12 mouse cellular contexts compared by ENCODE assay signal in genomic region chr11:54026491-54027041, GRCm38 (mm10). TPM values are rescaled to one million over a fixed set of nuclear protein-coding genes. Genes with fewer than 3 reads are reported as not detected.
DNase-seq lines count a peak whose midpoint lies in the region; ATAC-seq and TF ChIP-seq lines count a peak whose summit lies in the region.
"Had no signal": no experiment of that assay in that cellular context is flagged by ENCODE, and none has a peak within 500 bp of the region (broad histone marks: within the 10 kb centered on the region; RNA-seq: fewer than 3 reads in every experiment).

No protein-coding gene starts in this region.

- intact Hi-C loops in heart, postnatal 10 days (cut with DNase I) = no loop called here

- H3K27ac ChIP-seq in stomach, embryonic 15.5 days = no peak overlapping the region
- H3K27ac ChIP-seq in stomach, postnatal 0 days (replicated peaks) = no peak overlapping the region
- 0 out of 2 replicates have a peak overlapping the region, but pooled peaks have one; percentile 18 for H3K27ac ChIP-seq in limb, embryonic 15.5 days

- peak; percentile 88 for ATAC-seq in stomach, embryonic 15.5 days (ENCODE audit: insufficient read depth, low FRiP score, low read depth)
- ATAC-seq in stomach, postnatal 0 days (ENCODE audit: low FRiP score, low TSS enrichment) = no peak
- no peak for ATAC-seq in limb, embryonic 15.5 days (ENCODE audit: insufficient number of reproducible peaks, low FRiP score, low TSS enrichment, low read depth)
- no peak for ATAC-seq in activated CD4-positive, CD25-positive, alpha-beta regulatory T cell, adult 4 months
- ATAC-seq: CD4-positive, CD25-positive, alpha-beta regulatory T cell, adult 4 months; forebrain, embryonic 16.5 days had no signal

- peaks cover 12% of the 10 kb centered on the region; the same call in 1 of the 2 replicates for H3K27me3 ChIP-seq in stomach, embryonic 15.5 days (replicated peaks)
- H3K27me3 ChIP-seq in stomach, postnatal 0 days (ENCODE audit: control insufficient read depth, insufficient read depth, low read length) = no peaks in the 10 kb centered on the region
- peaks cover 18% of the 10 kb centered on the region; the same call in 1 of the 2 replicates for H3K27me3 ChIP-seq in limb, embryonic 15.5 days

- TF ChIP-seq EP300 in stomach, postnatal 0 days (optimal IDR thresholded peaks at IDR 0.05) = no peak

- WGBS in stomach, embryonic 15.5 days = 74% methylated on average over 1 of the region's 1 CpGs
- WGBS in stomach, postnatal 0 days = 72% methylated on average over 1 of the region's 1 CpGs
- 81% methylated on average over 1 of the region's 1 CpGs for WGBS in limb, embryonic 15.5 days

- H3K9ac ChIP-seq in stomach, embryonic 15.5 days = no peak overlapping the region
- H3K9ac ChIP-seq in stomach, postnatal 0 days (ENCODE audit: low read length) = no peak overlapping the region
- no peak overlapping the region for H3K9ac ChIP-seq in limb, embryonic 15.5 days

- no peak for TF ChIP-seq CTCF in stomach, postnatal 0 days (IDR thresholded peaks at IDR 0.05; ENCODE audit: low read depth)

- H3K36me3 ChIP-seq in stomach, embryonic 15.5 days = no peaks in the 10 kb centered on the region
- no peaks in the 10 kb centered on the region for H3K36me3 ChIP-seq in stomach, postnatal 0 days (ENCODE audit: control insufficient read depth, insufficient read depth, low read length)
- H3K36me3 ChIP-seq in limb, embryonic 15.5 days = no peaks in the 10 kb centered on the region

- H3K4me2 ChIP-seq in stomach, embryonic 15.5 days = no peak overlapping the region
- no peak overlapping the region for H3K4me2 ChIP-seq in stomach, postnatal 0 days (replicated peaks; ENCODE audit: low read depth)
- H3K4me2 ChIP-seq in limb, embryonic 15.5 days = 0 out of 2 replicates have a peak overlapping the region, but pooled peaks have one; percentile 17

- H3K4me1 ChIP-seq in stomach, embryonic 15.5 days = peaks cover 7% of the 10 kb centered on the region
- 0 out of 2 replicates have a peak, but pooled peaks cover 7% of the 10 kb centered on the region for H3K4me1 ChIP-seq in stomach, postnatal 0 days (replicated peaks; ENCODE audit: control insufficient read depth, insufficient read depth)
- peaks cover 15% of the 10 kb centered on the region for H3K4me1 ChIP-seq in limb, embryonic 15.5 days

- no peaks in the 10 kb centered on the region for H3K9me3 ChIP-seq in stomach, embryonic 15.5 days
- no peaks in the 10 kb centered on the region for H3K9me3 ChIP-seq in stomach, postnatal 0 days (ENCODE audit: control insufficient read depth, low read length)
- H3K9me3 ChIP-seq in limb, embryonic 15.5 days = no peaks in the 10 kb centered on the region

- DNase-seq in heart, adult 11 months = peak; percentile 86
- no peak for DNase-seq in heart, postnatal 10 days
- no peak for DNase-seq in stomach, postnatal 0 days (ENCODE audit: low spot score)
- DNase-seq in right cerebral cortex, adult 18-20 months = no peak
- DNase-seq in layer of hippocampus, postnatal 25 days (ENCODE audit: extremely low spot score in 1 of 2, low spot score in 1 of 2) = no peak
- DNase-seq: adrenal gland, adult 8-10 months; lung, postnatal 10 days had no signal

- 0 out of 2 replicates have a peak overlapping the region, but pooled peaks have one; percentile 8 for H3K4me3 ChIP-seq in stomach, embryonic 15.5 days (replicated peaks)
- H3K4me3 ChIP-seq in stomach, postnatal 0 days (ENCODE audit: low read depth, low read length) = no peak overlapping the region
- H3K4me3 ChIP-seq in limb, embryonic 15.5 days = peak overlapping the region; percentile 54

RNA-seq across cellular contexts. Expression of gene Slc22a4, which starts 1.3 kb away (rescaled TPM):
- 1 to 10 TPM; 1.9 to 2.2 TPM for total RNA-seq in heart, postnatal 10 days (2021)
- 2.0 and 3.0 TPM in 2 replicates for polyA plus RNA-seq in stomach, embryonic 15.5 days (2015; fragmentation: Nextera tagmentation; extraction: Ambion mirVana)
- 2.1 and 2.5 TPM in 2 replicates for polyA plus RNA-seq in stomach, postnatal 0 days (2015; fragmentation: Nextera tagmentation; extraction: Ambion mirVana)
- 6.9 and 7.9 TPM in 2 replicates for polyA plus RNA-seq in limb, embryonic 15.5 days (2015; fragmentation: Nextera tagmentation; extraction: Ambion mirVana)
- polyA plus RNA-seq in activated CD4-positive, CD25-positive, alpha-beta regulatory T cell, adult 4 months (2017; shearing (Covaris generic)) = under 1 TPM in 1 of 2 experiments, not detected in 1; 0.20 TPM
- total RNA-seq in layer of hippocampus, postnatal 25 days (2021) = 1 to 10 TPM; 4.8 to 7.2 TPM
- polyA plus RNA-seq: CD4-positive, CD25-positive, alpha-beta regulatory T cell, adult 4 months had no signal

RNA-seq across cellular contexts. Expression of gene Pdlim4, which starts 42.2 kb away (rescaled TPM):
- 10 to 100 TPM; 23.4 to 28.2 TPM for total RNA-seq in heart, postnatal 10 days (2021)
- polyA plus RNA-seq in stomach, embryonic 15.5 days (2015; fragmentation: Nextera tagmentation; extraction: Ambion mirVana) = 49.9 and 52.0 TPM in 2 replicates
- 55.5 and 58.6 TPM in 2 replicates for polyA plus RNA-seq in stomach, postnatal 0 days (2015; fragmentation: Nextera tagmentation; extraction: Ambion mirVana)
- polyA plus RNA-seq in limb, embryonic 15.5 days (2015; fragmentation: Nextera tagmentation; extraction: Ambion mirVana) = 125 and 136 TPM in 2 replicates
- 1 to 10 TPM in 1 of 2 experiments, under 1 TPM in 1; 0.57 to 1.3 TPM for polyA plus RNA-seq in activated CD4-positive, CD25-positive, alpha-beta regulatory T cell, adult 4 months (2017; shearing (Covaris generic))
- 10 to 100 TPM; 15.7 TPM for total RNA-seq in layer of hippocampus, postnatal 25 days (2021)

RNA-seq across cellular contexts. Expression of gene Slc22a21, which starts 46.4 kb away (rescaled TPM):
- total RNA-seq in heart, postnatal 10 days (2021) = 1 to 10 TPM; 2.1 to 2.2 TPM
- 8.8 and 8.9 TPM in 2 replicates for polyA plus RNA-seq in stomach, embryonic 15.5 days (2015; fragmentation: Nextera tagmentation; extraction: Ambion mirVana)
- polyA plus RNA-seq in stomach, postnatal 0 days (2015; fragmentation: Nextera tagmentation; extraction: Ambion mirVana) = 6.0 and 6.3 TPM in 2 replicates
- polyA plus RNA-seq in limb, embryonic 15.5 days (2015; fragmentation: Nextera tagmentation; extraction: Ambion mirVana) = 4.3 and 5.0 TPM in 2 replicates
- polyA plus RNA-seq in activated CD4-positive, CD25-positive, alpha-beta regulatory T cell, adult 4 months (2017; shearing (Covaris generic)) = 1 to 10 TPM in 1 of 2 experiments, under 1 TPM in 1; 0.73 to 1.1 TPM
- total RNA-seq in layer of hippocampus, postnatal 25 days (2021) = 1 to 10 TPM; 1.4 to 1.8 TPM

Comparison
In these comparisons a context has a peak if more than half of its experiments do, and no peak if none do; other contexts are left out.
1. RNA of gene Pdlim4, which starts 42.2 kb away (polyA plus RNA-seq): 125 to 136 TPM in limb, embryonic 15.5 days, 55.5 to 58.6 TPM in stomach, postnatal 0 days and 49.9 to 52.0 TPM in stomach, embryonic 15.5 days; 0.57 to 1.3 TPM in activated CD4-positive, CD25-positive, alpha-beta regulatory T cell, adult 4 months; every median in the first group is over 10 times any median in the second.